Mouse (Mus musculus) frontal cortex, postnatal 14 days (tissue): Measurements from ENCODE around the gene Robo1.

Source experiments
- DNase-seq, 2 experiments: peaks; one replicate each; pipeline ENCODE4 v3.0.0; 2022; ENCODE audit warnings: low spot score in 2 of 2

The Robo1 gene

GRCm38 (mm10) chr16:72934908-72935307, 626.8 kb downstream of the Robo1 start:
- DNase-seq, result no peak

GRCm38 (mm10) chr16:72937183-72937582, 629.1 kb downstream of the Robo1 start:
- DNase-seq, result no peak

- no peak for DNase-seq
Measured at GRCm38 (mm10) chr16:72939862-72940261, 631.8 kb downstream of the Robo1 start.

DNA sequence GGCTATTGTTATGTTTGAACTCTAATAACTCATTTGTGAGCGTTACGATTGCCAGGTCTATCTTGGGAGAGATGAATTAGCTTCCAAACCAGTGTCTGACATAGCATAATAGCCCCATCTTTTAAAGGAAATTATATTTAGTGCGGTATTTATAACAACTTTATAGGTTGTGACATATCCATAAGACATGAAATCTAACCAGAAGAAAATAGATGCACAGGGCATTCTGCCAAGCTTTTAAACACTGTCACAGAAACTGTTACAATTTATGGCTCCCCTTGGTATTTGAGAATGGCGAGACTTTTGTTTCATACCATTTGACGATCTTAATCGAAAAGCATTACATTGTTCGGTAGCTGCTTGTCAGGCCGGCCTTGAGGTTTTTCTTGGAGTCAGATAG, 632.7 kb downstream of the Robo1 start:
- DNase-seq, result no peak

GRCm38 (mm10) chr16:72944403-72944802, 636.3 kb downstream of the Robo1 start:
- DNase-seq, result no peak

DNA sequence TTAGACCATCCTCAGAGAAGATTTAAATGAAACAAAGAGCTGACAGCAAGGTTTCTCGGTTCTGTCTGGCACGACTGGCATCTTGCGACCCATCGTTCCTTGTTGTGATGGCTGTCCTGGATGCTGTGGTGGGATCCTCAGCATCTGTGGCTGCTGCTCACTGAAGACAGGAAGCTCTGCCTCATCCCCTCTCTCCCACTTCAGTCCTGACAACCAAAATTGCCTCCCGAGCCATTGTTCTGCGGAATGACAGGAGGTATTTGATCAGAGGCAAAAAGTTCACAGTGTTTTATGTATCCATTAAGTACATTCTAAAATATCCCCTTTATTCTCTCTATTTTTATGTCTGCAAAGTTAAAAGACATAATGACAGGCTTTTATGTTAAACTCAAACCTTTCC, 643.9 kb downstream of the Robo1 start:
- DNase-seq, result no peak

DNA sequence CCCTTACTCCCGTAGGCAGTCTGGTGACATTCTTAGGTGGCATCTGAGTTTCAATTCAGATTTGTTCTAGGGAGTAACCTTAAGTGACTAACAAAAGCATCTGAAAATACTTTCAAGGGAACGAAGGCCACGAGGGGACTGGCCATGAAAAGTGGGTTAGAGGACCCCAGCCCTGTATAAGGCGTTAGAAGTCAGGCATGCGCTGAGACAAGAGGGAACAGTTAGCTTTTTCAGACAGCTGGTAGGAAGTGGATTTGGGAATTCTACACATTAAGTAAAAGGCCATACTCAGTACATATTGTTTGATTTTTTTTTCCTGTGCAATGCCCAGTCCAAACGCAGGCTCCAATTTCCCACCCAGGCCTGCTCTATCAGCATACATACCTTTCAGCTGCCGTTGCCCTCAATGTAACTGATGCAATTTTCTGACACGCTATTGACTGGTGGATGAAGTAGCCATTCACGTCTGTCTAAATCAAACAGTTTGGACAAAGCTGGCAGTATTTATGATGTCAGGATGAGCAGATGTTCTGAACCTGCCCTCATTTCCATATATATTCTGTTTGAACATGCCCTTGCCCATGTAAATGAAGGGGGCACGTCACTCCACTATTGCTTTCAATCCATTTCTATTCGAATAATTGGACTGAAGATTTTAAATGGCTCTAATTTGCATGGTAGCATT, 651.1 kb downstream of the Robo1 start:
- no peak for DNase-seq

DNA sequence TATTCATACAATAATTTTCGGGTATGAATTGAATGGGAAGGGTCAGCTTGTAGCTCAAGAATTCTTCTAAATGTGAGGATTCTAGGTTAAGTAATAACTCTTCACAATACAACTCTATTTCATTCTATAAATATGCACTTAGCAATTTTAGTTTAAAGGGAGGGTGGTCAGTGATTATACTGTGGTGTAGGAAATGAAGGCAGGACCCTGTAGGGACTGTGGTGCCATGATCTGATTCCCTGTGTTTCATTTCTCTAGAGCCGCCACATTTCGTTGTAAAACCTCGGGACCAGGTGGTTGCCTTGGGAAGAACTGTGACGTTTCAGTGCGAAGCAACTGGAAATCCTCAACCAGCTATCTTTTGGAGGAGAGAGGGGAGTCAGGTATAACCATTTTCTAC, 651.7 kb downstream of the Robo1 start:
- DNase-seq, result no peak

- no peak for DNase-seq
Measured at GRCm38 (mm10) chr16:72963782-72964181, 655.7 kb downstream of the Robo1 start.

GRCm38 (mm10) chr16:72967509-72967908, 659.4 kb downstream of the Robo1 start:
- no peak for DNase-seq

DNA sequence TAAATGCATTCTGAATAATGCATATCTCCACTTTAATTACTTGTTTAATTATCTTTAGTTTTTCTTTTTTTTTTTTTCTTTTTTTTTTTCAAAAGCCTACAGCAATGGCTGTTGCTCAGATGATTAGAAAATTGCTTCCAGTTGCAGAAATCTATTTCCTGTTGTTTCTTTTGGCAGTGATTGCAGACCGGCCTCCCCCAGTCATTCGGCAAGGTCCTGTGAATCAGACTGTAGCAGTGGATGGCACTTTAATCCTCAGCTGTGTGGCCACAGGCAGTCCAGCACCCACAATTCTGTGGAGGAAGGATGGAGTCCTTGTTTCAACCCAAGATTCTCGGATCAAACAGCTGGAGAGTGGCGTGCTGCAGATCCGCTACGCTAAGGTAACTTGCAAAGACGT, 661.9 kb downstream of the Robo1 start:
- no peak for DNase-seq

GRCm38 (mm10) chr16:72973685-72974084, 665.6 kb downstream of the Robo1 start:
- no peak for DNase-seq

GRCm38 (mm10) chr16:72974681-72975080, 666.6 kb downstream of the Robo1 start:
- DNase-seq, result no peak

- DNase-seq, result no peak
Measured at GRCm38 (mm10) chr16:72976849-72977576, 668.9 kb downstream of the Robo1 start.

- DNase-seq, result peak in 1 of 2 experiments; percentile 70
Measured at GRCm38 (mm10) chr16:72979407-72980219, 671.5 kb downstream of the Robo1 start.

- DNase-seq, result no peak
Measured at GRCm38 (mm10) chr16:72990376-72991167, 682.5 kb downstream of the Robo1 start.

GRCm38 (mm10) chr16:72993189-72993588, 685.1 kb downstream of the Robo1 start:
- DNase-seq, result no peak

- no peak for DNase-seq
Measured at GRCm38 (mm10) chr16:72993594-72993993, 685.5 kb downstream of the Robo1 start.

DNA sequence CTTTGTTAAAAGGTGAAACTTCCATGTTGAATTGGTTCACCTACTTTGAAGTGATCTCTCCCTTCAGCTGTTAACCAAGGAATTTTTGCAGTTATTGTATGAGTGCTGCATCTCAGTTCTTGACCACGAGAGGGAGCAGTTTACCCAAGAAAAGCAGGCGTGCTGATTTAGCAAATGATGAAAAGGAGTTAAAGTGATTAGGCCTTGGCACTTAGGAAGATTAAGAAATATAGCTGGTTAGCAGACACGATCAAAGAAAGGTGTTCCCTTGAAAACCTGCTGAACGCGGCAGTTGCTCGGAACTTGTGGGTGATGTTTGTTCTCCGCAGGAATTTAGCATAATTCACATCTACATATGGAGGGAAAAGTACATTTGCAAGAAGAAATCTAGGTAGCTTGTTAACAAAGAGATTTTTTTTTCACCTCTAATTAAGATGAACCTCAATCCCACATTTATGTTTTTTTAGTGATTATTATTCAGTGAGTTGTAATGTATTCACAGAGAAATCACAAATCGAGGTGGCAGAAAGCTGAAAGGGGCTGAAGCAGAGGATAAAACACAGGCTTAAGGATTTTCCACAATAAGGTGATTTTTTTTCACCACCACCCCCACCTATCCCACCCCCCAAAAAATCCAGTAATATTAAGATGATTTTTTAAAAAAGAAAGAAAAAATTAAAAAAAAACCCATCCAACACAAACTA, 687.3 kb downstream of the Robo1 start:
- peak; percentile 35 to 76 for DNase-seq

DNA sequence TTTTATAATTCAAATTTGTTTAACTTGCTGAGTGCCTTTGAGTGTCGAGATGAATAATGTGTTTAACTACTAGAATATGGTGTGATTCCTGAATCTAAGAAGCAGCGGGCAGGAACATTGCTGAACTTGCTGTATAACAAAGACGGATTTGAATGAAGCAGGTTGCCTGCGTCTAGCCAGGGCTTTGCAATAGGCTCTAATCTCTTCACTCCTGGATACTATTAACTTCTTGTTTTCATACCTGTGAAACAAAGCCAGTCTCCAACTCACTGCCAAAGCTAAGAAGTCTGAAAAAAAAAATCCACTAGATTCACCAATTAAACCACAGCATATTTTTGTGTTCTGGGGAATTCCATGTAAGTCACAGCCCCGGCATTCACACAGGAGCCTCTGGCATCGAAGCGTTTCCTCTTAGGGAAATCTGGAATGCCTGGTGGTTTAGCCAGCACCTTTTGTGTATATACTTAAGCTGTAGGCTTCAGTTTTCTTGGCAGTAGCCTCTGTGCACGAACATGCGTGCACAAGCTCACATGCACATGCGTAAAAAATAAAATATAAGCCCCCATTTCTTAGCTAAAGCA, 687.9 kb downstream of the Robo1 start:
- DNase-seq, result no peak

DNA sequence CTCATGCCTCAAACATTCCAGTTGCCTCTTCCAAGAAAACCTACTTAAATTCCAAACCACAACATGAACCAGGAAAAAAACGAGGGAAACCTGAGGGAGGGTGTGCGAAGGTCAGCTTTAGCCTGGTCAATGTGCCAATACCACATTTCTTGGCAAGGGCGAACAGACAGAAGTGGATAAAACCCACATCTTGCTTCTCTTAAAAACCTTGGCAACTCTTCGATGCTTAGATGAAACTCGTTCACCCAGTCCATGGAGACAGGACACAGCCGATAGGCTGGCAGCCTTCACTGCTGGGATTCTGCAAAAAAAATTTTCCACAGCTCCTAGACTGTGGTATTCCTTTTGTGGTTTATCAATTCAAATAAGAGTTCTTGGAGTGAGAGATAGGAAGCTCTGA, 690.6 kb downstream of the Robo1 start:
- no peak for DNase-seq
